Mouse (Mus musculus): ENCODE results near the gene Agpat1. TPM values are rescaled to one million over a fixed set of nuclear protein-coding genes. Genes with fewer than 3 reads are reported as not detected.

Agpat1 gene
- polyA plus RNA-seq, 1 experiment from 2014 or later: 70.5 TPM

DNA sequence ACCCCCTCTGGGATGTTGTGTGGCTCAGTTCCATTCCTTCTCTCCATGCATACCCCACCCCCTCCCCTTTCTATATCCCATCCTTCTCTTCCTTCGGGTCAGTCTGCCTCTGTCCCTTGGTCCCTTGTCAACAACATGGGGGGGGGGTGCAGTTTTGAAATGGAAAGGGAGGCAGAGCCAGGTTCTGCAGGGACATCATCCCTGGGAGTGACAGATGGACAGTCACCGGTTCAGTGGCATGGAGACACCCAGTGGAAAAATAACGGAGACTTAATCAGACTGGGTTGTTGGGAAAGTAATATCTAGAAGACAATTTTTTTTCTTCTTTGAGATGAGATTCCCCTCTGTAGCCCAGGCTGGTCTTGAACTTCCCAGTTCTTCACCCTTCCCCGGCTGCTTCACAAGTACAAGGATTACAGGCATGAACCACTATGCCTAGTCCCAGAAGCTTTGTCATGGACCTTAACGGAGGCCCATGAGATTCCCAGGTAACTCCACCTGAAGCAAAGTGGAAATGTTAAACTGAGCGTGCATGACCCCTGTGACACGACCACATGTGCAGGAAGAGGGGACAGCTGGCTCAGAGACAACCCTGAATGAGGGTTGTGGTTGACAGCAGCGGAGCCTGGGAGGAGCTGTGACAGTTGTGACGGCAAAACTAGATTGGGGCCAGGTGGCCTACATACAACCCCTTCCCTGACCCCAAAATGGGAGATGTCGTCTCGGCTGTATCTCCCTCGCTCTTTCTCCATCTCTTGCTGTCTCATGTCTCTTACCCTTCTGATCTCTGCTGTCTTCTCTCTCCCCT, 25.9 kb downstream of the Agpat1 start:
- ATAC-seq (ENCODE audit: low FRiP score): no peak
- H3K4me3 ChIP-seq (replicated peaks): peak overlapping the region; percentile 38

DNA sequence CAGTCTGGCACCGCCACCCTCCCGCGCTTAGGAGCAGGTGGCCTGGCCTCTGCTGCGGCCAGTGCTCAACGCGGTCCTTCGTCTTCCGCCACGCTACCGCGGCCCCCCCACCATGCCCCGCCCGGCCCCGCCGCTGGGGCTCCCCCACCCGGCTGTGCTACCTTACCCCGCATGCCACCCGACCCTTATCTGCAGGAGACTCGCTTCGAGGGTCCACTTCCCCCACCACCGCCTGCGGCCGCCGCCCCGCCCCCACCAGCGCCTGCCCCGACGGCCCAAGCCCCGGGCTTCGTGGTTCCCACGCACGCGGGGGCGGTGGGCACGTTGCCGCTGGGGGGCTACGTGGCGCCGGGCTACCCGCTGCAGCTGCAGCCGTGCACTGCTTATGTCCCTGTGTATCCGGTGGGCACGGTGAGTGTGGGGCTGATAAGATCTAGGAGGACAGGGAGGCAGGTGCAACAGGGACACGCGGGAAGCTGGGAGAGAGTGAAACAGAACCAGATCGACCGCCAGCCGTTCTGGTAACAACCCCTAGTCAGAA, 26.8 kb downstream of the Agpat1 start:
- Histone ChIP-seq H3K36me3 (replicated peaks) (no peaks in the 10 kb centered on the region), H3K4me1 (peaks cover 62% of the 10 kb centered on the region), H3K9ac (peak overlapping the region; percentile 51), H3K9me3 (no peaks in the 10 kb centered on the region), H3K4me3 (replicated peaks) (peak overlapping the region; percentile 38), H3K27ac (no peak overlapping the region), H3K4me2 (peak overlapping the region; percentile 87), H3K27me3 (peaks cover 54% of the 10 kb centered on the region)
- WGBS: 4% methylated on average over 45 of the region's 48 CpGs
- no peak for ATAC-seq (ENCODE audit: low FRiP score)

More for the DNA sequence above, 25.9 kb downstream of the Agpat1 start:
- H3K4me1 ChIP-seq: peaks cover 64% of the 10 kb centered on the region
- H3K27ac ChIP-seq: no peak overlapping the region
- H3K9ac ChIP-seq: peak overlapping the region; percentile 73
- no peaks in the 10 kb centered on the region for H3K36me3 ChIP-seq (replicated peaks)
- WGBS: 17% methylated on average over 12 of the region's 12 CpGs
- no peaks in the 10 kb centered on the region for H3K9me3 ChIP-seq
- peaks cover 53% of the 10 kb centered on the region for H3K27me3 ChIP-seq
- H3K4me2 ChIP-seq: peak overlapping the region; percentile 87

DNA sequence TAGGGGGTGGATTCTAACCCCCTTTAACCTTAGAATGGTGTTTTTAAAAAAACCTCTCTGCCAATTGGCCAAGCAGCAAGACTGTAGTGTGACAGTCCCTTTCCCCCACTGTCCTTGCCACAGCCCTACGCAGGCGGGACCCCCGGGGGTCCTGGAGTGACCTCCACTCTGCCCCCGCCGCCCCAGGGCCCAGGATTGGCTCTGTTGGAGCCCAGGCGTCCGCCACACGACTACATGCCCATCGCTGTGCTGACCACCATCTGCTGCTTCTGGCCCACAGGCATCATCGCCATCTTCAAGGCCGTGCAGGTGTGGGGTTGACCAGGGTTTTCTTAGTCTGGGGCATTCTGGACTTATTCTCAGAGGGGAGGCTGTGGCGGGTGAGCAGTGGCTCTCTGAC, 27.6 kb downstream of the Agpat1 start:
- Histone ChIP-seq H3K36me3 (replicated peaks) (no peaks in the 10 kb centered on the region), H3K4me3 (replicated peaks) (peak overlapping the region; percentile 36), H3K9ac (peak overlapping the region; percentile 36), H3K4me1 (peaks cover 54% of the 10 kb centered on the region), H3K27ac (no peak overlapping the region), H3K27me3 (peaks cover 56% of the 10 kb centered on the region), H3K4me2 (peak overlapping the region; percentile 87), H3K9me3 (no peaks in the 10 kb centered on the region)
- ATAC-seq (ENCODE audit: low FRiP score): no peak
- WGBS: 5% methylated on average over 12 of the region's 12 CpGs

- ATAC-seq (ENCODE audit: low FRiP score): no peak
- WGBS: under 1% methylated on average over 26 of the region's 26 CpGs
- H3K4me2 ChIP-seq: peak overlapping the region; percentile 87
- H3K4me1 ChIP-seq: peaks cover 52% of the 10 kb centered on the region
- peak overlapping the region; percentile 36 for H3K4me3 ChIP-seq (replicated peaks)
- peak overlapping the region; percentile 36 for H3K9ac ChIP-seq
- H3K36me3 ChIP-seq (replicated peaks): no peaks in the 10 kb centered on the region
- H3K27me3 ChIP-seq: peaks cover 56% of the 10 kb centered on the region
- no peaks in the 10 kb centered on the region for H3K9me3 ChIP-seq
- no peak overlapping the region for H3K27ac ChIP-seq
Observed at GRCm38 (mm10) chr17:34632261-34632691, 28.2 kb downstream of the Agpat1 start.

GRCm38 (mm10) chr17:34635671-34636070, 31.6 kb downstream of the Agpat1 start:
- Histone ChIP-seq H3K4me3 (replicated peaks) (no peak overlapping the region), H3K27ac (no peak overlapping the region), H3K9me3 (no peaks in the 10 kb centered on the region), H3K27me3 (peaks cover 37% of the 10 kb centered on the region), H3K9ac (no peak overlapping the region), H3K4me2 (no peak overlapping the region), H3K36me3 (replicated peaks) (no peaks in the 10 kb centered on the region), H3K4me1 (peaks cover 24% of the 10 kb centered on the region)
- WGBS: 75% methylated on average over 2 of the region's 2 CpGs
- ATAC-seq (ENCODE audit: low FRiP score): no peak

- no peak overlapping the region for H3K27ac ChIP-seq
- no peaks in the 10 kb centered on the region for H3K9me3 ChIP-seq
- no peaks in the 10 kb centered on the region for H3K36me3 ChIP-seq (replicated peaks)
- peaks cover 19% of the 10 kb centered on the region for H3K27me3 ChIP-seq
- no peak overlapping the region for H3K4me3 ChIP-seq (replicated peaks)
- ATAC-seq (ENCODE audit: low FRiP score): no peak
- 70% methylated on average over 3 of the region's 3 CpGs for WGBS
- no peak overlapping the region for H3K9ac ChIP-seq
- H3K4me2 ChIP-seq: no peak overlapping the region
- H3K4me1 ChIP-seq: peaks cover 16% of the 10 kb centered on the region
Observed at GRCm38 (mm10) chr17:34637459-34637858, 33.4 kb downstream of the Agpat1 start.

GRCm38 (mm10) chr17:34639461-34640255, 35.6 kb downstream of the Agpat1 start:
- peaks cover 3% of the 10 kb centered on the region; the same call in 1 of the 2 replicates for H3K27me3 ChIP-seq
- H3K4me3 ChIP-seq (replicated peaks): no peak overlapping the region
- peaks cover 13% of the 10 kb centered on the region for H3K4me1 ChIP-seq
- no peak overlapping the region for H3K27ac ChIP-seq
- H3K36me3 ChIP-seq (replicated peaks): no peaks in the 10 kb centered on the region
- H3K4me2 ChIP-seq: no peak overlapping the region
- H3K9ac ChIP-seq: no peak overlapping the region
- ATAC-seq (ENCODE audit: low FRiP score): no peak
- 85% methylated on average over 7 of the region's 7 CpGs for WGBS
- H3K9me3 ChIP-seq: no peaks in the 10 kb centered on the region

- 11% methylated on average over 11 of the region's 11 CpGs for WGBS
- Histone ChIP-seq H3K9ac (0 out of 2 replicates have a peak overlapping the region, but pooled peaks have one; percentile 5), H3K27ac (peak overlapping the region; percentile 85), H3K4me3 (replicated peaks) (no peak overlapping the region), H3K4me1 (peaks cover 24% of the 10 kb centered on the region), H3K9me3 (no peaks in the 10 kb centered on the region), H3K36me3 (replicated peaks) (0 out of 2 replicates have a peak, but pooled peaks cover under 1% of the 10 kb centered on the region), H3K4me2 (no peak overlapping the region), H3K27me3 (peaks cover under 1% of the 10 kb centered on the region; the same call in 1 of the 2 replicates)
- 0 out of 2 replicates have a peak, but pooled peaks have one; percentile 18 for ATAC-seq (ENCODE audit: low FRiP score)
Observed at GRCm38 (mm10) chr17:34640778-34641601, 36.9 kb downstream of the Agpat1 start.

DNA sequence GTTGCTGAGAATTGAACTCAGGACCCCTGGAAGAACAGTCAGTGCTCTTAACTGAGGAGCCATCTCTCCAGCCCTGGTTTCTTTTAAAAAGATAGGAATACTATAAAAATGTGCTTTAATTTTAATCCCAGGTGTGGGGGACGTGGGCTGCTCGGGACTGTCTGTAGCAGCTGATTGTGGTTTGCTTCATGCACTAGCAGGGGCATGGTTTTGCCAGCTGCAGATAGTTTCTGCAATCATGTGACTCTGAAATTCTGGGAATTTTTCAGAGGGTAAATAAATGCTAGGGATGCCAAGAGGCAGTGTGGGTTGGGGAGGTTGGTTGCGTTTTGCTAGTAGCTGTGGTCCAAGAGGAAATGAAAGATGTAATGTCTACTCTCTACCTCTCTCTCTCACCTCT, 37.9 kb downstream of the Agpat1 start:
- no peaks in the 10 kb centered on the region for H3K27me3 ChIP-seq
- no peak overlapping the region for H3K4me2 ChIP-seq
- 0 out of 2 replicates have a peak, but pooled peaks cover 5% of the 10 kb centered on the region for H3K36me3 ChIP-seq (replicated peaks)
- H3K27ac ChIP-seq: peak overlapping the region; percentile 85
- no peak overlapping the region for H3K9ac ChIP-seq
- ATAC-seq (ENCODE audit: low FRiP score): no peak
- no peaks in the 10 kb centered on the region for H3K9me3 ChIP-seq
- H3K4me1 ChIP-seq: peaks cover 30% of the 10 kb centered on the region
- 82% methylated on average over 3 of the region's 3 CpGs for WGBS
- no peak overlapping the region for H3K4me3 ChIP-seq (replicated peaks)

DNA sequence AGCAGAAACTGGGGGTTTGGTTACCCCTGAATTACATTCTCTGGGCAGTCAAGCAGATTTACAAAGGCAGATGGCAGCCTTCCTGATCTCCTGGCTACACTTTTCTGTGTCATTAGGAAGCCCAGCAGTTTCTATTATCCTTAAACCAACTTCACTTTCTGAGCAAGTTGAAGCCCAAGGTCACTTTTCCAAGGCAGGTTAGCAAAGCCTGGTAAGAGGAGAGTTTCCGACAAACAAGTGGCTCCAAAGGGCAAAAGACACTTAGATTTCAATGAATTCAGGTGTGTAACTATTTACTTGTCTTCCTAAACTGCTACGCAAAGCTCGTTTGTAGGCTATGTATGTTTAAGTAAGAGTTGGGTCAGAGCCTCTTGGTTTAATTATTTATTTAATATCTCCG, 39.3 kb downstream of the Agpat1 start:
- peaks cover 40% of the 10 kb centered on the region for H3K4me1 ChIP-seq
- H3K27ac ChIP-seq: no peak overlapping the region
- ATAC-seq (ENCODE audit: low FRiP score): no peak
- H3K27me3 ChIP-seq: no peaks in the 10 kb centered on the region
- no peak overlapping the region for H3K9ac ChIP-seq
- no peak overlapping the region for H3K4me2 ChIP-seq
- H3K36me3 ChIP-seq (replicated peaks): 0 out of 2 replicates have a peak, but pooled peaks cover 5% of the 10 kb centered on the region
- WGBS: 91% methylated on average over 4 of the region's 4 CpGs
- no peak overlapping the region for H3K4me3 ChIP-seq (replicated peaks)
- H3K9me3 ChIP-seq: no peaks in the 10 kb centered on the region

DNA sequence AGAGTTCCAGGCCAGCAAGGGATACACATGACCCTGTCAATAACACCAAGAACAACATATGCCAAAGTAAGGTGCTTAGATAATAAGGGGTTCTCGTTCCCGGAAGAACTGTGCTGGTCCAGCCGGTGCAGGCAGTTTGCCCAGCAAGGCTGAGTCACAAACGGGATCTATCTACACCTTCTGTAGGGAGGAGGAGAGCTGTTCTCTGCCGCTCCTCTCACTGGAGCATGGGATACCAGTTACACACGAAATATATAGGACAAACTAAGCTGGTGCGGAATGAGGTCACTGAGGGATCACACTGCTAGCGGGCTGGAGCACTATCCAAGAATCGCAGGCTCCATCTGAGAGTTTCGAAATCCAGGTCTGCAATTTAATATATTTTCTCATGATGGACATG, 39.9 kb downstream of the Agpat1 start:
- Histone ChIP-seq H3K4me2 (no peak overlapping the region), H3K4me1 (peaks cover 45% of the 10 kb centered on the region), H3K27me3 (no peaks in the 10 kb centered on the region), H3K9ac (no peak overlapping the region), H3K9me3 (no peaks in the 10 kb centered on the region), H3K36me3 (replicated peaks) (peaks cover 6% of the 10 kb centered on the region), H3K4me3 (replicated peaks) (no peak overlapping the region), H3K27ac (no peak overlapping the region)
- ATAC-seq (ENCODE audit: low FRiP score): no peak
- 85% methylated on average over 10 of the region's 10 CpGs for WGBS
